Mouse (Mus musculus): ENCODE results near the gene Rpgrip1.

Gene Rpgrip1

GRCm38 (mm10) chr14:52196230-52197155, 86.0 kb downstream of the Rpgrip1 start:
- CTCF ChIA-PET: interaction anchor here (0.6 to 1.0 kb wide), 3 partner anchors 34 to 144 kb away, joined by 3 to 5 read pairs (median 3); no protein-coding TSS in a partner anchor

DNA sequence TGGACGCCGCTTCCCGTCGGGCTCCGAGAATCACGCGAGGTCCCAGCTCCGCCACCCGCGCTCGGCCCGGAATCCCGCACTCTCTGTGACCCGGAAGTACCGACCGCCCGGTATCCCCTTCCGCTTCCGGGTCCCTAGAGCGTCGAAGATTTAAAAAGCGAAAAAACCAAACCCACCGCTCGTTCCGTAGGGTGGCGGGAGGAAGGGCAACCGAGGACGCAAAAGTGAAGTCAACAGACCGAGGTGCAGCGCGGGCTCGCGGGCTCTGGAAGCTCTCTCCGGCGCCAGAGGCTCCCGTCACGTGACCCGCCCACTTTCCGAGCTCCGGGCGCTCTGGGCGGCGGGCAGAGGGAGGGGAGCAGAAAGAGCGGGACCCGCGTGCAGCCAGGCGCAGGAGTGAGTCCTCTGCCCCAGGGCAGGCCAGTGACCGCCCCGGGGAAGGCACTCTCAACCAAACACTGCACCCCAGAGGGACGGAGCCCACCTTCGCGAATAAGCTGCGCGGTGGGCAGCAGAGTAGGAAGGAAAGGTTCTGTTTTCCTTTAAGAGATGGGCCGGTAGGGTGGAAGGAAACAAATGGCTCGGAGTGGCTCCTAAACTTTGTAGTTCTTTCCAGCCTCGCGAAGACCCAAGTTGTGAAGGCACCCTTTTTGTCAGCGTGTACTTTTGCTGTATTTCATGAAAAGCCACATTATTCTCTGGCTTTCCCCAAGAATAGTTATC, 86.8 kb downstream of the Rpgrip1 start, which contains the start of gene Supt16:
Gene Supt16 (minus strand): TSS at position 261 of the 723 bp plus-strand sequence.
- CTCF ChIA-PET: interaction anchor here (0.7 to 1.0 kb wide), 2 partner anchors 34 to 73 kb away, joined by 3 read pairs; no protein-coding TSS in a partner anchor

DNA sequence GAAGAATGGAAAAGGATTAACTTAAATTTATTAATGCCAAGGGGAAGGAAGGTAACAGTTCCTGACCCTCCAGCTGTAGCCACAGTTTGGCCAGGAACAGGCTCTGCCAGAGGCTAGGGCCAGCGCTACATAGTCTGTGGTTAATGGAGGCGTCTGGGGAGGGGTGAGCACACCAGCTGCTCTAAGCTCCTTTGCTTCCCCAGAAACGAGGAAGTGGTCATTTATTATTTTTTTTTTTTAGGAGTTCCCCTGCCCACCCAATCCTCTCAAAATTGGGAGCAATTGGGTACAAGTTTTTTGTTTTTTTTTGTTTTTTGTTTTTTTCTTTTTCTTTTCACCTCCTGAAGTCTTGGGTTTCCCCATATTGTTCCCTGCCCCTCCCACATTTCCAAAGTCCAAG, 87.6 kb downstream of the Rpgrip1 start:
- CTCF ChIA-PET: interaction anchor here (0.6 to 1.2 kb wide), 3 partner anchors 12 to 74 kb away, joined by 3 to 14 read pairs (median 7); no protein-coding TSS in a partner anchor

- CTCF ChIA-PET: interaction anchor here (1.2 kb wide), 1 partner anchor 13 kb away, joined by 7 read pairs; no protein-coding TSS in a partner anchor
These were observed 88.9 kb downstream of the Rpgrip1 start for GRCm38 (mm10) chr14:52199412-52199811.

Measured in spleen, embryonic (tissue).